Mouse (Mus musculus): ENCODE data around the gene Olfr1199. TPM values are rescaled to one million over a fixed set of nuclear protein-coding genes. Genes with fewer than 3 reads are reported as not detected.

Gene Olfr1199
- polyA plus RNA-seq (2015; fragmentation: Nextera tagmentation; extraction: Ambion mirVana), result not detected in 2 replicates

DNA sequence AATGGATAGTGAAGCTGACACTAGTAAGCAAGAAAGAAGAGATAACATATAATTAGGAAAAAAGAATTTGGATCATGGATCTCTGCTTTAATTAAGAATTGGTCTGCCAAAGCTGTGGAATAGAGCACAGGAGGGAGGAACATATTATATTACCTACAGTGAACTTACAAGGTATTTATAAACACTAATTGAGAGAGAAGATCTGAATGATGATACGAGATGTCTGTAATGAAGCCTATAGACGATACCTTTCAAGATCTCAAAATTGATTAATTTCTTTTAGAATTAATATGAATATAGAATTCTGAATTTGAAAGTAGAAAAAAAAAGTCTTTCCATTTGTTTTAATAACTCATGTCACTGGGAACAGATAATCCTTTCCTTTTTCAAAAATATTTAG, at the start of gene Olfr1199:
Gene Olfr1199, minus strand, starts transcription at position 101 of the 400 bp plus-strand sequence.
- 89% methylated on average over 2 of the region's 2 CpGs for WGBS
- no peak within 1 kb of the TSS for H3K27ac ChIP-seq (replicated peaks)
- no peak within 1 kb of the TSS for H3K4me3 ChIP-seq (replicated peaks)
- no peaks in the 10 kb centered on the region for H3K9me3 ChIP-seq (replicated peaks)
- H3K27me3 ChIP-seq, result no peaks in the 10 kb centered on the region
- no peak for ATAC-seq (ENCODE audit: insufficient number of reproducible peaks, low FRiP score, low TSS enrichment, low read depth)
- no peak within 1 kb of the TSS for H3K9ac ChIP-seq
- H3K4me1 ChIP-seq, result no peaks in the 10 kb centered on the region
- no peak within 1 kb of the TSS for H3K4me2 ChIP-seq (replicated peaks)
- no peaks in the 10 kb centered on the region for H3K36me3 ChIP-seq

GRCm38 (mm10) chr2:88792736-88793135, 32.5 kb upstream of the Olfr1199 start, which contains the start of gene Olfr1201:
TSS of gene Olfr1201 (plus strand) at chr2:88793036.
- no peak within 1 kb of the TSS for H3K4me2 ChIP-seq (replicated peaks)
- H3K27ac ChIP-seq (replicated peaks), result no peak within 1 kb of the TSS
- H3K4me1 ChIP-seq, result no peaks in the 10 kb centered on the region
- no peaks in the 10 kb centered on the region for H3K9me3 ChIP-seq (replicated peaks)
- no peak for ATAC-seq (ENCODE audit: insufficient number of reproducible peaks, low FRiP score, low TSS enrichment, low read depth)
- no peaks in the 10 kb centered on the region for H3K27me3 ChIP-seq
- no peaks in the 10 kb centered on the region for H3K36me3 ChIP-seq
- no peak within 1 kb of the TSS for H3K9ac ChIP-seq
- no peak within 1 kb of the TSS for H3K4me3 ChIP-seq (replicated peaks)
- 69% methylated on average over 6 of the region's 6 CpGs for whole genome bisulfite sequencing

- 82% methylated on average over 2 of the region's 2 CpGs for WGBS
- H3K4me3 ChIP-seq (replicated peaks), result no peak within 1 kb of the TSS
- no peak within 1 kb of the TSS for H3K27ac ChIP-seq (replicated peaks)
- no peaks in the 10 kb centered on the region for H3K36me3 ChIP-seq
- no peak within 1 kb of the TSS for H3K9ac ChIP-seq
- no peak for ATAC-seq (ENCODE audit: insufficient number of reproducible peaks, low FRiP score, low TSS enrichment, low read depth)
- H3K4me2 ChIP-seq (replicated peaks), result no peak within 1 kb of the TSS
- H3K9me3 ChIP-seq (replicated peaks), result no peaks in the 10 kb centered on the region
- H3K27me3 ChIP-seq, result no peaks in the 10 kb centered on the region
- no peaks in the 10 kb centered on the region for H3K4me1 ChIP-seq
These were observed 10.1 kb upstream of the Olfr1199 start, which contains the start of gene Olfr1200 for GRCm38 (mm10) chr2:88770388-88770787. TSS of gene Olfr1200 (minus strand) at chr2:88770488.

DNA sequence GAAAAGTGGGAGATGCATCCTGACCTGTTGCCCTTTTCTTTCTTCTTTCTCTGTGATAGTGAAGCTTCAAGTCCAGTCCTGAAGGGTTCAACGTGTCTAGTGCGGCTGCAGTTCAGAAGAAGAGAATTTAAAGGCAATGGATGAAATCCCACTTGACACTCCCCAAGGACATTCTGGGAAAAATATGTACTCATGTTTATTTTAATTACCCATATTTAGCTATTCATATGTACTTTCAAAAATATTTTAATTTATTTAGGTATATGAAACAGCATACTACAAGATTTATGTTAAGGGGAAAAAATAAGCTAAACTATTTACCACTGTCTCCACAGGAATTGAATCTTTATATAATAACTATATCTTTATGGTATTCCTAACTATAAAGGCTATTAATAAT, 9.0 kb downstream of the Olfr1199 start, which contains the start of gene Olfr1198:
Gene Olfr1198, minus strand, starts transcription at position 101 of the 400 bp plus-strand sequence.
- no peak for ATAC-seq (ENCODE audit: insufficient number of reproducible peaks, low FRiP score, low TSS enrichment, low read depth)
- no peaks in the 10 kb centered on the region for H3K9me3 ChIP-seq (replicated peaks)

GRCm38 (mm10) chr2:88743379-88743778, 16.9 kb downstream of the Olfr1199 start:
- Histone ChIP-seq H3K4me1 (no peaks in the 10 kb centered on the region), H3K9ac (no peak overlapping the region), H3K27ac (replicated peaks) (no peak overlapping the region), H3K4me2 (replicated peaks) (no peak overlapping the region), H3K9me3 (replicated peaks) (no peaks in the 10 kb centered on the region), H3K4me3 (replicated peaks) (no peak overlapping the region), H3K27me3 (no peaks in the 10 kb centered on the region), H3K36me3 (no peaks in the 10 kb centered on the region)
- no peak for ATAC-seq (ENCODE audit: insufficient number of reproducible peaks, low FRiP score, low TSS enrichment, low read depth)
- 63% methylated on average over 3 of the region's 3 CpGs for WGBS

More for the DNA sequence above, 9.0 kb downstream of the Olfr1199 start, which contains the start of gene Olfr1198:
- Histone ChIP-seq H3K27me3 (no peaks in the 10 kb centered on the region), H3K4me2 (replicated peaks) (no peak within 1 kb of the TSS), H3K4me3 (replicated peaks) (no peak within 1 kb of the TSS), H3K36me3 (no peaks in the 10 kb centered on the region), H3K27ac (replicated peaks) (no peak within 1 kb of the TSS), H3K4me1 (no peaks in the 10 kb centered on the region), H3K9ac (no peak within 1 kb of the TSS)
- 90% methylated on average over 2 of the region's 2 CpGs for WGBS

DNA sequence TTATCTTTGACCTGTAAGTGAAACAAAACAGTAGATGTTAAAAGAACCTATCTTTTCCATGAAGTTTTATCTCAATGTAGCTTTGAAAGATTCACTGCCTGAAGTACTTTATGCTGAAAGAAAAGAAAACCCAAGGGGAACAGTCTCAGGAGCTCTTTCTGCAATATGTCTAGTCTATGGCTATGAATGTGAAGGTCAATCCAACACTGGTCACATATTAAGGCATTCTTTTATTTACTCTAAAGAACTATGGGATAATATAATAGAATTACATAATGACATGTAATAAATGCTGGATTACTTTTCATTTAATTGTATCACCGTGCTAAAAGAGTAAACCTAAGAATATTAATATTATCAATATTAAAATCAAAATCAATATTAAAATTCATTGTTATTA, 28.0 kb downstream of the Olfr1199 start, which contains the start of gene Olfr1197:
Gene Olfr1197, minus strand, starts transcription at position 101 of the 400 bp plus-strand sequence.
- H3K4me3 ChIP-seq (replicated peaks), result no peak within 1 kb of the TSS
- no peak within 1 kb of the TSS for H3K4me2 ChIP-seq (replicated peaks)
- no peaks in the 10 kb centered on the region for H3K36me3 ChIP-seq
- ATAC-seq (ENCODE audit: insufficient number of reproducible peaks, low FRiP score, low TSS enrichment, low read depth), result no peak
- H3K9me3 ChIP-seq (replicated peaks), result no peaks in the 10 kb centered on the region
- H3K27me3 ChIP-seq, result no peaks in the 10 kb centered on the region
- no peak within 1 kb of the TSS for H3K9ac ChIP-seq
- 86% methylated on average over 1 of the region's 1 CpGs for WGBS
- H3K27ac ChIP-seq (replicated peaks), result no peak within 1 kb of the TSS
- no peaks in the 10 kb centered on the region for H3K4me1 ChIP-seq

DNA sequence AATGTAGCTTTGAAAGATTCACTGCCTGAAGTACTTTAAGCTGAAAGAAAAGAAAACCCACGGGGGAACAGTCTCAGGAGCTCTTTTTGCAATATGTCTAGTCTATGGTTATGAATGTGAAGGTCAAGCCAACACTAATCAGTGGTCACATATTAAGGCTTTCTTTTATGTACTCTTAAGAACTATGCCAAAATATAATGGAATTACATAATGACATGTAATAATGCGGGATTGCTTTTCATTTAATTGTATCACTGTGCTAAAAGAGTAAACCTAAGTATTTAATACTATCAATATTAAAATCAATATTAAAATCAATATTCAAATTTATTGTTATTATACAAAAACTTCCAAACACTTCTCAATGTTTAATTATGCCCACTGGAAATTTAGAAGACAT, 55.8 kb downstream of the Olfr1199 start, which contains the start of gene Olfr1196:
Gene Olfr1196, minus strand, starts transcription at position 101 of the 400 bp plus-strand sequence.
- H3K4me2 ChIP-seq (replicated peaks), result no peak within 1 kb of the TSS
- H3K36me3 ChIP-seq, result no peaks in the 10 kb centered on the region
- ATAC-seq (ENCODE audit: insufficient number of reproducible peaks, low FRiP score, low TSS enrichment, low read depth), result no peak
- H3K9ac ChIP-seq, result no peak within 1 kb of the TSS
- no peaks in the 10 kb centered on the region for H3K4me1 ChIP-seq
- H3K27ac ChIP-seq (replicated peaks), result no peak within 1 kb of the TSS
- H3K4me3 ChIP-seq (replicated peaks), result no peak within 1 kb of the TSS
- WGBS, result 81% methylated on average over 2 of the region's 2 CpGs
- H3K27me3 ChIP-seq, result no peaks in the 10 kb centered on the region
- no peaks in the 10 kb centered on the region for H3K9me3 ChIP-seq (replicated peaks)

Other genes starting within 250 kb of the Olfr1199 start
- gene Olfr1186, start 241.9 kb downstream of the Olfr1199 start, polyA plus RNA-seq (2015; fragmentation: Nextera tagmentation; extraction: Ambion mirVana), result not detected in 2 replicates
- gene Olfr1188, start 203.5 kb downstream of the Olfr1199 start, polyA plus RNA-seq (2015; fragmentation: Nextera tagmentation; extraction: Ambion mirVana), result not detected in 2 replicates
- not detected in 2 replicates for gene Olfr1189, start 174.0 kb downstream of the Olfr1199 start, polyA plus RNA-seq (2015; fragmentation: Nextera tagmentation; extraction: Ambion mirVana)
- gene Olfr1191-ps1, start 119.9 kb downstream of the Olfr1199 start, polyA plus RNA-seq (2015; fragmentation: Nextera tagmentation; extraction: Ambion mirVana), result not detected in 2 replicates
- 0.04 TPM in 1 of 2 replicates, not detected in the other for gene Olfr1192-ps1, start 112.0 kb downstream of the Olfr1199 start, polyA plus RNA-seq (2015; fragmentation: Nextera tagmentation; extraction: Ambion mirVana)
- gene Olfr1193, start 84.8 kb downstream of the Olfr1199 start, polyA plus RNA-seq (2015; fragmentation: Nextera tagmentation; extraction: Ambion mirVana), result not detected in 2 replicates
- not detected in 2 replicates for gene Olfr1195, start 71.3 kb downstream of the Olfr1199 start, polyA plus RNA-seq (2015; fragmentation: Nextera tagmentation; extraction: Ambion mirVana)
- gene Olfr1196, start 55.9 kb downstream of the Olfr1199 start, polyA plus RNA-seq (2015; fragmentation: Nextera tagmentation; extraction: Ambion mirVana), result not detected in 2 replicates
- gene Olfr1197, start 28.1 kb downstream of the Olfr1199 start, polyA plus RNA-seq (2015; fragmentation: Nextera tagmentation; extraction: Ambion mirVana), result not detected in 2 replicates
- gene Olfr1198, start 9.1 kb downstream of the Olfr1199 start, polyA plus RNA-seq (2015; fragmentation: Nextera tagmentation; extraction: Ambion mirVana), result 0.18 TPM in 1 of 2 replicates, not detected in the other
- not detected in 2 replicates for gene Olfr1200, start 10.0 kb upstream of the Olfr1199 start, polyA plus RNA-seq (2015; fragmentation: Nextera tagmentation; extraction: Ambion mirVana)
- gene Olfr1201, start 32.6 kb upstream of the Olfr1199 start, polyA plus RNA-seq (2015; fragmentation: Nextera tagmentation; extraction: Ambion mirVana), result not detected in 2 replicates
- gene Olfr1202, start 54.0 kb upstream of the Olfr1199 start, polyA plus RNA-seq (2015; fragmentation: Nextera tagmentation; extraction: Ambion mirVana), result not detected in 2 replicates
- not detected in 2 replicates for gene Olfr1205, start 69.3 kb upstream of the Olfr1199 start, polyA plus RNA-seq (2015; fragmentation: Nextera tagmentation; extraction: Ambion mirVana)
- gene Olfr1204, start 88.8 kb upstream of the Olfr1199 start, polyA plus RNA-seq (2015; fragmentation: Nextera tagmentation; extraction: Ambion mirVana), result not detected in 2 replicates
- gene Olfr1206, start 102.8 kb upstream of the Olfr1199 start, polyA plus RNA-seq (2015; fragmentation: Nextera tagmentation; extraction: Ambion mirVana), result not detected in 2 replicates
- gene Olfr1208, start 141.8 kb upstream of the Olfr1199 start, polyA plus RNA-seq (2015; fragmentation: Nextera tagmentation; extraction: Ambion mirVana), result 0.11 TPM in 1 of 2 replicates, not detected in the other
- not detected in 2 replicates for gene Olfr1209, start 154.7 kb upstream of the Olfr1199 start, polyA plus RNA-seq (2015; fragmentation: Nextera tagmentation; extraction: Ambion mirVana)
- gene Olfr1211, start 177.6 kb upstream of the Olfr1199 start, polyA plus RNA-seq (2015; fragmentation: Nextera tagmentation; extraction: Ambion mirVana), result not detected in 2 replicates
- not detected in 2 replicates for gene Olfr1212, start 193.5 kb upstream of the Olfr1199 start, polyA plus RNA-seq (2015; fragmentation: Nextera tagmentation; extraction: Ambion mirVana)
- 0.09 TPM in 1 of 2 replicates, not detected in the other for gene Gm13762, start 219.8 kb upstream of the Olfr1199 start, polyA plus RNA-seq (2015; fragmentation: Nextera tagmentation; extraction: Ambion mirVana)
- not detected in 2 replicates for gene Olfr1214, start 232.2 kb upstream of the Olfr1199 start, polyA plus RNA-seq (2015; fragmentation: Nextera tagmentation; extraction: Ambion mirVana)
- not detected in 2 replicates for gene Olfr1215, start 246.5 kb upstream of the Olfr1199 start, polyA plus RNA-seq (2015; fragmentation: Nextera tagmentation; extraction: Ambion mirVana)

All from embryonic facial prominence, embryonic 15.5 days (tissue).